Mouse (Mus musculus) neural tube, embryonic 12.5 days (tissue): ENCODE data around the gene Gtf2a2. TPM values are rescaled to one million over a fixed set of nuclear protein-coding genes. Genes with fewer than 3 reads are reported as not detected.

Experiments
- ATAC-seq: fragments of 200-750 bp; cut with Nextera tagmentation; 2 replicates; pipeline ENCODE4 v1.8.0; 2017; ENCODE audit warnings: low read depth, mild to moderate bottlenecking, moderate TSS enrichment, moderate library complexity; ENCODE audit not compliant: low FRiP score
- H3K27ac ChIP-seq: fragments of 300-500 bp; sonication (generic); 2 replicates; pipeline ENCODE4 v1.5.1; 2016
- H3K27me3 ChIP-seq: fragments of 300-500 bp; sonication (generic); replicated peaks from 2 replicates; pipeline ENCODE4 v1.6.1; 2016; ENCODE audit warnings: mild to moderate bottlenecking
- H3K36me3 ChIP-seq: fragments of 300-500 bp; sonication (generic); 2 replicates; pipeline ENCODE4 v1.6.1; 2016; ENCODE audit warnings: mild to moderate bottlenecking
- H3K4me1 ChIP-seq: fragments of 300-500 bp; sonication (generic); 2 replicates; pipeline ENCODE4 v1.6.1; 2016
- H3K4me2 ChIP-seq: fragments of 300-500 bp; sonication (generic); replicated peaks from 2 replicates; pipeline ENCODE4 v1.6.1; 2016; ENCODE audit warnings: mild to moderate bottlenecking
- H3K4me3 ChIP-seq: fragments of 300-500 bp; sonication (generic); 2 replicates; pipeline ENCODE4 v1.5.1; 2016
- H3K9ac ChIP-seq: fragments of 300-500 bp; sonication (generic); 2 replicates; pipeline ENCODE4 v1.6.1; 2016; ENCODE audit warnings: mild to moderate bottlenecking
- H3K9me3 ChIP-seq: fragments of 300-500 bp; sonication (generic); 2 replicates; pipeline ENCODE4 v1.6.1; 2016; ENCODE audit warnings: mild to moderate bottlenecking
- WGBS: fragments of 180-500 bp; shearing (Covaris S2); methylation state at CpG from one replicate; pipeline ENCODE4 v1.1.7; 2016; 5-methylcytosine and 5-hydroxymethylcytosine counted together
- polyA plus RNA-seq: library from polyadenylated mRNA; unstranded; fragments of >200 nt; fragmentation: Nextera tagmentation; extraction: Ambion mirVana; gene quantifications from 2 replicates; pipeline ENCODE4 v1.2.1, GENCODE M21; 2016

Gene Gtf2a2
- polyA plus RNA-seq, 1 experiment from 2014 or later, result 173 TPM

DNA sequence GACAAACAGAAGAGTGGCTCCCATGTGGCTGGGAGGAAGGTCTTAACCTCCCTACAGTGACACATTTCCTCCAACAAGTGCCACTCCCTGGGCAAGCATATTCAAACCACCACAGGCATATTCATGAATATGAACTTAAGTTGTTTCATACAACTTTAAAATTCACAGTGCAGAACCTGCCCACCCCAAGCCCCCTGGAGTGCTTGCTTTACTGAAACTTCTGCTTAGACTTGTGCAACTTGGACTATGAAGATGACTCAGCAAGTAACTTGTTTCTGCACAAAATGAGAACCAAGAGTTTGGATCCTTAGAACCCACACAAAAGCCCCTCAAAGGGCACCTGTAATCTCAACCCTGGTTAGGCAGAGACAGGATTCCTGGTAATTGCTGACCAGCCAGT lies 12.3 kb downstream of the Gtf2a2 start:
- no peak overlapping the region for H3K27ac ChIP-seq
- no peaks in the 10 kb centered on the region for H3K27me3 ChIP-seq
- no peaks in the 10 kb centered on the region for H3K9me3 ChIP-seq
- no peak overlapping the region for H3K9ac ChIP-seq
- H3K4me1 ChIP-seq, result no peaks in the 10 kb centered on the region
- H3K4me2 ChIP-seq, result no peak overlapping the region
- no peak for ATAC-seq
- H3K4me3 ChIP-seq, result no peak overlapping the region
- H3K36me3 ChIP-seq, result peaks cover 6% of the 10 kb centered on the region

DNA sequence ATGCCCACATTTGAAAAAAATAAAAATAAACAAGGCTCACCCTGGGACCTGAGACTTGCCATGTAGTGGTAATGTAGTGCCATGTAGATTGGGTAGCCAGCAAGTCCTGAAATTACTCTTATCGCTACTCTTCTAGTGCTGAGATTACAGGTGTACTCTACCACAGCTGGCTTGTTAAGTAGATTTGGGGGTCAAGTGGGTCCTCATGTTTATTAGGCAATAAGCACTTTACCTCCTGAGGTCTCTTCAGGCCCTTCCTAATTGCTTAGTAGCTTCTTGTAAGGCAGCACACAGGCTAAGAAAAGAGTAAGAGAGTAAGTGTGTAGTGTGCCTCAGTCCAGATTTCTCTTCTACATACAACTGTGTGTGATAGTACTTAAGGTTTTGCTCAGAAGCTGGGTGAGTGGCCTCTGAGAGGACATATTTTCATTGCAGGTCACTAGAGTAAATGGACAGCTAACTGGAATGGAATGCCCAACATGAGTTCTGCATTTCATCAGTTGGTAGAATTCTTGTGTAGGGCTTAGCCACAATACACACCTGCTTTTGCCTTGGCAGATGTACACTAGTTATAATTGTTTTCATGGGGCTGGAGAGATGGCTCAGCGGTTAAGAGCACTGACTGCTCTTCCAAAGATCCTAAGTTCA lies 13.1 kb downstream of the Gtf2a2 start:
- no peak overlapping the region for H3K9ac ChIP-seq

DNA sequence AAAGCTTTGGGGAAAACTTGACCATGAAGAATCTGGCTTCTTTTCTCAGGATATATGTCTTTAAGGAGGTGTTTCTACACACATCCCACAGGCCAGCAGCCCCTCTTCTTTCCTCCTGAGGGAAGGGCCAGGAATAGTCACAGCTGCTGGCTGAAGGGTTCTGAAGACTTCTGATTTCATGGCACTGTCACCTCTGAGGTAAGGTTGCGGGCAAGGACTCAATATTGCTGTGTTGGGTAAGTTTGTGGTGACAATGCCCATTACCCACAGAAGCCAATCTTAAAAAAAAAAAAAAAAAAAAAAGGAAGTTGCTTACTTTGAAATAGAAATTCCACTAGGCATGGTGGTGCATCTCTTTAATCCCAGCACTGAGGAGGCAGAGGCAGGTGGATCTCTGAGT lies 19.8 kb downstream of the Gtf2a2 start:
- Histone ChIP-seq H3K27ac (no peak overlapping the region), H3K4me3 (no peak overlapping the region), H3K4me1 (no peaks in the 10 kb centered on the region; the same call in 1 of the 2 replicates), H3K4me2 (no peak overlapping the region), H3K9me3 (no peaks in the 10 kb centered on the region), H3K36me3 (no peaks in the 10 kb centered on the region), H3K9ac (no peak overlapping the region), H3K27me3 (no peaks in the 10 kb centered on the region)
- 92% methylated on average over 1 of the region's 1 CpGs for WGBS
- no peak for ATAC-seq

More for the DNA sequence above, 13.1 kb downstream of the Gtf2a2 start:
- peaks cover 3% of the 10 kb centered on the region; the same call in 1 of the 2 replicates for H3K36me3 ChIP-seq
- no peak overlapping the region for H3K27ac ChIP-seq
- H3K4me1 ChIP-seq, result no peaks in the 10 kb centered on the region
- H3K27me3 ChIP-seq, result no peaks in the 10 kb centered on the region
- WGBS, result 89% methylated on average over 2 of the region's 2 CpGs
- ATAC-seq, result no peak
- no peak overlapping the region for H3K4me3 ChIP-seq
- no peak overlapping the region for H3K4me2 ChIP-seq
- no peaks in the 10 kb centered on the region for H3K9me3 ChIP-seq

DNA sequence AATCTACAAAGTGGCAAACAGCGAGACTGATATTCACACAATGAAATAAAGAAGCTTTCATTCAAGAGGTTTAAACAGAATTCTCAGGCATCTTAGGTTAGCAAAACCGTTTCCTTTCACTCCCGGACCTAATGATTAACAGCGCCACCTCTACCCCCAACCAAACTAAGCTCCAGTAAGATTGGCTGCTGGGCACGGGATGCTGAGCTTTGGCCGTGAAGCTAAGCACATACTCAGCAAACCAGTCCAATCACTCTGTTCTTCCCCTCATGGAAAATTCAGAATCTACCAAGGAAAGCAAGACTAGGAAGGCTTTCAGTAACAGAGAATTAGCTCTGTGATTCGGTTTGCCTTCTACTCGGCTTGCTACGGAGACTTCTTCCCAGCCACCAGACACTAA lies 20.7 kb downstream of the Gtf2a2 start:
- Histone ChIP-seq H3K9me3 (no peaks in the 10 kb centered on the region), H3K36me3 (no peaks in the 10 kb centered on the region), H3K4me1 (no peaks in the 10 kb centered on the region; the same call in 1 of the 2 replicates), H3K27me3 (no peaks in the 10 kb centered on the region), H3K27ac (no peak overlapping the region), H3K4me3 (no peak overlapping the region), H3K4me2 (no peak overlapping the region), H3K9ac (no peak overlapping the region)
- WGBS, result 76% methylated on average over 9 of the region's 9 CpGs
- no peak for ATAC-seq

DNA sequence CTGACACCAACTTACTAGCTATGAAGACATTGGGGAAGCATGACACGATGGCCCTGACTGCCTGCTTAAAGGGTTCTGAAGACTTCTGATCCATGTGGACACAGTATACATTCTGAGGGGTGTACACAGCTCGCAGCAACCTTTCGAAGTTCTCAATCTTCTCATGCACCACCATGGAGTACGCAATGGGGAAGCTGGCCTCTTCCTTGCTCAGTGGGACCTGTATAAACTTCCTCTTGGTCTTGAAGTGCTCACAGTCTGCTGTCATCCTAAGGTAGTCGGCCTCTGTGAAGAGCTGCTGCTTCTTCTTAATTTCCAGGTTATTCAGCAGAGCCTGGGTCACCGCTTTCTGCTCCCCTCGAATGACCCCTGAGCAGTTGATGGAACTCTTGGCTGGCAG lies 22.4 kb downstream of the Gtf2a2 start:
- Histone ChIP-seq H3K27me3 (no peaks in the 10 kb centered on the region), H3K4me3 (no peak overlapping the region), H3K4me2 (no peak overlapping the region), H3K4me1 (no peaks in the 10 kb centered on the region; the same call in 1 of the 2 replicates), H3K9me3 (no peaks in the 10 kb centered on the region), H3K27ac (no peak overlapping the region), H3K9ac (no peak overlapping the region), H3K36me3 (no peaks in the 10 kb centered on the region)
- ATAC-seq, result no peak
- 94% methylated on average over 7 of the region's 7 CpGs for WGBS

- Histone ChIP-seq H3K9me3 (no peaks in the 10 kb centered on the region), H3K27me3 (no peaks in the 10 kb centered on the region), H3K4me2 (no peak overlapping the region), H3K36me3 (no peaks in the 10 kb centered on the region), H3K4me3 (no peak overlapping the region), H3K9ac (no peak overlapping the region), H3K27ac (no peak overlapping the region), H3K4me1 (no peaks in the 10 kb centered on the region; the same call in 1 of the 2 replicates)
- ATAC-seq, result no peak
- 70% methylated on average over 4 of the region's 4 CpGs for WGBS
Observed at GRCm38 (mm10) chr9:70036646-70037045, 24.3 kb downstream of the Gtf2a2 start.

DNA sequence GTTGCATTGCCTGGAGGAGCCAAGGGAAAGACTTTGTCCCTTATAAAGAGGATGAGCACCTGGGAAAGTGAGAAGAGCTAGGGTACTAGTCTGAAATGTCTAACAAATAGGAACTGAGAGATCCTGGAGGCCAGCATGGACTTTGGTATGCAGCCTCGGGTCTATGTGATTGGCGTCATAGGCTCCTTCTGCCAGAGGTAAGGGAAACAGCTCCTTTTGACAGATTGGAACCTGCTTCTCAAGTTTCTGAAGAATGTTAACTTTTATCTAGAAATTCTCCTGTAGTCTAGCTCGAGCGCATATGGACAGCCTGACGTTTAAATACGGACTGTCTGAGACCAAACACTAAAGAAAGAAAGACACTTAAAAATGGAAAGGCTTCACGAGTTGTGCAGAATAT lies 25.6 kb downstream of the Gtf2a2 start, which contains the start of gene Gcnt3:
Gene Gcnt3, minus strand, starts transcription at position 101 of the 400 bp plus-strand sequence.
- no peak for ATAC-seq
- Histone ChIP-seq H3K9me3 (no peaks in the 10 kb centered on the region), H3K4me1 (no peaks in the 10 kb centered on the region; the same call in 1 of the 2 replicates)

DNA sequence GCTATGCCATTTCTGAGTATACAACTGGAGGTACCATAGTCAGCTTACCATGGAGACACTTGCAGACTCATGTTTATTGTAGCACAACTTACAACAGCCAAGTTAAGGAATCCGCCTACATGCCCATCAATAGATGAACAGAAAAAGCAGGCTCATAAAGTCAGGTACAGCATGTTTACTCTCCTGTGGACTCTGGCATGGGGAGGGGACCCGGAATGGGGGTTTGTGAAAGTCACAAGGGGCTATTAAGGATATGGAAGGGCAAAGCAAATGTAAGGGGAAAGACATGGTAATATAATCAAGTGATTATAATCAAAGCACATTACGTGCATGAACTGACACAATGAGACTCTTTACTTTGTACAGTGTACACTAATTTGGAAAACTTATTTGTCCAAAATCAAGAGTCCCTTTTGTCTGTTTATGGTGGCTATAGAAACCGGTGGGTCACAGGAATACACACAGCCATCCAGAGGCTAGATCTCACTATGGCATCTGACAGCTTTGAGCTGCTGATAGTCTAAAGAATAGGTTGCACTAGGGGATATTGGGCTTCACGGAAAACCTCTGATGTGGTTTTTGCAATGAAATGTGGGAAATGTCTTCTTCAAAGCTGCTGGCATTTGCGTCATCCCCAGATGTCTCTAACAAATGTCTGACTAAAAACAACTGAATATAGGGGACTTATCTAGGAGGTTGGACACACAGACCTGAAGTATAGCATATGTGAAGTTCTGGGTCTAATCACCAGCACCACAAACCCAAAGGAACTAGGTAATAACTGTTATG lies 27.4 kb downstream of the Gtf2a2 start:
- H3K9ac ChIP-seq, result no peak overlapping the region
- no peak overlapping the region for H3K4me2 ChIP-seq
- no peaks in the 10 kb centered on the region for H3K36me3 ChIP-seq
- no peaks in the 10 kb centered on the region; the same call in 1 of the 2 replicates for H3K4me1 ChIP-seq
- WGBS, result 90% methylated on average over 6 of the region's 6 CpGs
- ATAC-seq, result no peak
- no peak overlapping the region for H3K27ac ChIP-seq
- H3K27me3 ChIP-seq, result no peaks in the 10 kb centered on the region
- no peaks in the 10 kb centered on the region for H3K9me3 ChIP-seq
- no peak overlapping the region for H3K4me3 ChIP-seq

More for the DNA sequence above, 25.6 kb downstream of the Gtf2a2 start, which contains the start of gene Gcnt3:
- whole genome bisulfite sequencing, result 92% methylated on average over 7 of the region's 7 CpGs
- Histone ChIP-seq H3K9ac (no peak within 1 kb of the TSS), H3K27me3 (no peaks in the 10 kb centered on the region), H3K4me3 (no peak within 1 kb of the TSS), H3K4me2 (no peak within 1 kb of the TSS), H3K36me3 (no peaks in the 10 kb centered on the region), H3K27ac (no peak within 1 kb of the TSS)

DNA sequence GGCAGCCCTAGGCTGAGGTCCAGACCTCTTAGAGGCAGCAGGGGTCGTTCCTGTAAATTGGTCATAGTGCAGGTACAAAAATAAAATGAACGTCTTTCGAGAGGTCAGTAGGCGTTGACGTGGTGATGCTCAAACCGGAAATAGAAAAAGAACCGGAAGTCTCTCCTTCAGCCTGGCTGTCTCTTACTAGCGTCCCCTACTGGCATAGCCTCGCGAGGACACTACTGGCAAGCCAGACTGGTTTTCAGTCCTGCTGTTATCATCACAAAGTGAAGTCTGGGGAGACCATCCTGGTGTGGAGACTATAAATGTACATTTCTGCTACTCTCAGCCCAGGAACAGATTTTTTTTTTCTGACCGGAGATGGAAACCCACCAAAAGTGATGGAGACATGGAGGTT lies 28.2 kb downstream of the Gtf2a2 start:
- no peak for ATAC-seq
- no peak overlapping the region for H3K4me2 ChIP-seq
- no peaks in the 10 kb centered on the region; the same call in 1 of the 2 replicates for H3K4me1 ChIP-seq
- 85% methylated on average over 11 of the region's 11 CpGs for WGBS
- H3K27ac ChIP-seq, result no peak overlapping the region
- H3K27me3 ChIP-seq, result no peaks in the 10 kb centered on the region
- no peak overlapping the region for H3K9ac ChIP-seq
- no peaks in the 10 kb centered on the region for H3K36me3 ChIP-seq
- H3K4me3 ChIP-seq, result no peak overlapping the region
- H3K9me3 ChIP-seq, result no peaks in the 10 kb centered on the region

DNA sequence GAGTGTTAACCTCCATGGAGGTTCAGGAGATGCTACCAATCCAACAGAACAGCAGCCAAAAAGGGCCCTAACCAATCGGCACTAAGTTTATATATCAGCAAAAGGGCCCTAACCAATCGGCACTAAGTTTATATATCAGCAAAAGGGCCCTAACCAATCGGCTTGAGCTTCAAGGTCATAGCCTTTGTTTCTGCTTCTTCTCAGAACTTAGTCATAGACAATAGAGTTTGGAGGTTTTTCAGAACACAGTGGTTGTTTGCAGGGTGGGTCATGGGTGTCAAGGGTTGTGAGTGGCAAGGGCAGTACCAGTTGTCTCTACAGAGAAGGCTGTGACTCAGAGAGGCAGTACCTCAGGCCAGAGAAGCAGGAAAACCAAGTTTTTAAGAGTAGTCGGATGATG lies 29.8 kb downstream of the Gtf2a2 start:
- ATAC-seq, result no peak
- Histone ChIP-seq H3K9ac (no peak overlapping the region), H3K36me3 (no peaks in the 10 kb centered on the region), H3K9me3 (no peaks in the 10 kb centered on the region), H3K4me2 (no peak overlapping the region), H3K27me3 (no peaks in the 10 kb centered on the region), H3K4me1 (no peaks in the 10 kb centered on the region), H3K27ac (no peak overlapping the region), H3K4me3 (no peak overlapping the region)
- WGBS, result 94% methylated on average over 4 of the region's 4 CpGs

DNA sequence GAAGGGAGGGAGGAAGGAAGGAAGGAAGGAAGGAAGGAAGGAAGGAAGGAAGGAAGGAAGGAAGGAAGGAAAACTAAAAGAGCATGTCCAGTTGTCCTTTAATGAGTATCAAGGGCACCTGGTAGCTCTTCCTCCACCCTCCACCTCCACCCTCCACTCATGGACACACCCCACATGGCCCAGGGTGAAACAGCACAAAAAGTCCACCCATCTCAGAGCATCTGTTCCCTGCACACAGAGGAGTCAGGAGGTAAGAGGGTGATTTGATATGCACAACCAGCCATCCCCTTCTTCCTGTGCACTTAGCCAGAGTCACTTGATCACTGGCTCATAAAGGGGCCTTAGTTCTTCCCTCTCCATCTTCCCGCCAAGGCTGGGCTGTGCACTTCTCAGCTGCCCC lies 30.6 kb downstream of the Gtf2a2 start:
- Histone ChIP-seq H3K4me1 (no peaks in the 10 kb centered on the region), H3K27me3 (no peaks in the 10 kb centered on the region), H3K4me3 (no peak overlapping the region), H3K9ac (no peak overlapping the region), H3K36me3 (no peaks in the 10 kb centered on the region), H3K4me2 (no peak overlapping the region), H3K27ac (no peak overlapping the region), H3K9me3 (no peaks in the 10 kb centered on the region)
- 35% methylated on average over 1 of the region's 1 CpGs for WGBS
- ATAC-seq, result no peak

GRCm38 (mm10) chr9:70044865-70045264 lies 32.5 kb downstream of the Gtf2a2 start:
- Histone ChIP-seq H3K4me1 (no peaks in the 10 kb centered on the region), H3K27me3 (no peaks in the 10 kb centered on the region), H3K9ac (no peak overlapping the region), H3K4me3 (no peak overlapping the region), H3K27ac (no peak overlapping the region), H3K36me3 (no peaks in the 10 kb centered on the region), H3K4me2 (no peak overlapping the region), H3K9me3 (no peaks in the 10 kb centered on the region)
- 86% methylated on average over 2 of the region's 2 CpGs for WGBS
- no peak for ATAC-seq
